Mouse (Mus musculus) hindbrain, embryonic 14.5 days (tissue): ENCODE results near the gene Tnfrsf12a. TPM values are rescaled to one million over a fixed set of nuclear protein-coding genes. Genes with fewer than 3 reads are reported as not detected.
A peak's percentile ranks its signal among the peaks of the same experiment; 100 is the strongest.

Experiments
- ATAC-seq: fragments of 200-750 bp; cut with Nextera tagmentation; 2 replicates; pipeline ENCODE4 v1.8.0; 2017; ENCODE audit warnings: moderate number of reproducible peaks, mild to moderate bottlenecking, moderate TSS enrichment, moderate library complexity; ENCODE audit not compliant: low FRiP score
- DNase-seq: peaks from one replicate; pipeline ENCODE4 v3.0.0-alpha.2; 2015; ENCODE audit warnings: low spot score
- H3K27ac ChIP-seq: fragments of 300-500 bp; sonication (generic); 2 replicates; pipeline ENCODE4 v1.5.1; 2014; ENCODE audit warnings: mild to moderate bottlenecking, moderate library complexity
- H3K27me3 ChIP-seq: fragments of 300-500 bp; sonication (generic); 2 replicates; pipeline ENCODE4 v1.6.1; 2014; ENCODE audit warnings: mild to moderate bottlenecking, low read length, mixed read lengths; ENCODE audit not compliant: control insufficient read depth, insufficient read depth
- H3K36me3 ChIP-seq: fragments of 300-500 bp; sonication (generic); replicated peaks from 2 replicates; pipeline ENCODE4 v1.6.1; 2014; ENCODE audit not compliant: control insufficient read depth, insufficient read depth
- H3K4me1 ChIP-seq: fragments of 300-500 bp; sonication (generic); replicated peaks from 2 replicates; pipeline ENCODE4 v1.6.1; 2014; ENCODE audit warnings: antibody characterized with exemption, low read length, mixed read lengths; ENCODE audit not compliant: control insufficient read depth, insufficient read depth
- H3K4me2 ChIP-seq: fragments of 300-500 bp; sonication (generic); replicated peaks from 2 replicates; pipeline ENCODE4 v1.6.1; 2014; ENCODE audit warnings: mild to moderate bottlenecking, moderate library complexity
- H3K4me3 ChIP-seq: fragments of 300-500 bp; sonication (generic); replicated peaks from 2 replicates; pipeline ENCODE4 v1.5.1; 2014; ENCODE audit warnings: mild to moderate bottlenecking, low read length
- H3K9ac ChIP-seq: fragments of 300-500 bp; sonication (generic); 2 replicates; pipeline ENCODE4 v1.6.1; 2014
- H3K9me3 ChIP-seq: fragments of 300-500 bp; sonication (generic); 2 replicates; pipeline ENCODE4 v1.6.1; 2016; ENCODE audit warnings: low read length; ENCODE audit not compliant: control insufficient read depth
- whole genome bisulfite sequencing: fragments of 180-500 bp; shearing (Covaris S2); extraction: QIAGEN DNeasy Blood & Tissue Kit; methylation state at CpG from one replicate; pipeline ENCODE4 v1.1.7; 2014; 5-methylcytosine and 5-hydroxymethylcytosine counted together
- polyA plus RNA-seq: library from polyadenylated mRNA; unstranded; fragments of >200 nt; fragmentation: Nextera tagmentation; extraction: Ambion mirVana; gene quantifications from 2 replicates; pipeline ENCODE4 v1.2.1, GENCODE M21; 2014

Gene Tnfrsf12a
- polyA plus RNA-seq, 1 experiment from 2014 or later = 3.1 TPM

- Histone ChIP-seq H3K4me2 (peak overlapping the region; percentile 77), H3K27ac (peak overlapping the region; percentile 88; the same call in 1 of the 2 replicates), H3K4me1 (peaks cover 26% of the 10 kb centered on the region), H3K9me3 (no peaks in the 10 kb centered on the region), H3K36me3 (peaks cover 6% of the 10 kb centered on the region), H3K4me3 (peak overlapping the region; percentile 58), H3K9ac (peak overlapping the region; percentile 83), H3K27me3 (peaks cover 45% of the 10 kb centered on the region)
- DNase-seq (no peak), ATAC-seq (peak; percentile 0; the same call in 1 of the 2 replicates)
- 48% methylated on average over 9 of the region's 9 CpGs for WGBS
These were observed 2.9 kb downstream of the Tnfrsf12a start for GRCm38 (mm10) chr17:23674271-23674952.

- WGBS = under 1% methylated on average over 45 of the region's 45 CpGs
- peak; percentile 94 for ATAC-seq
These were observed 3.7 kb downstream of the Tnfrsf12a start, which contains the start of the genes Hcfc1r1 and Thoc6 for GRCm38 (mm10) chr17:23673424-23674073. Gene Hcfc1r1 (plus strand): TSS chr17:23673596. Gene Thoc6 (minus strand): TSS chr17:23673882.

GRCm38 (mm10) chr17:23672761-23673160 is 4.5 kb downstream of the Tnfrsf12a start:
- Histone ChIP-seq H3K4me3 (peak overlapping the region; percentile 58), H3K36me3 (peaks cover 19% of the 10 kb centered on the region), H3K4me1 (peaks cover 26% of the 10 kb centered on the region), H3K9me3 (no peaks in the 10 kb centered on the region), H3K9ac (no peak overlapping the region), H3K27ac (no peak overlapping the region), H3K27me3 (peaks cover 28% of the 10 kb centered on the region), H3K4me2 (peak overlapping the region; percentile 77)
- ATAC-seq (no peak), DNase-seq (no peak)
- WGBS = 82% methylated on average over 3 of the region's 3 CpGs

More at GRCm38 (mm10) chr17:23673424-23674073, 3.7 kb downstream of the Tnfrsf12a start, which contains the start of the genes Hcfc1r1 and Thoc6:
- peak within 1 kb of the TSS; percentile 83 for H3K9ac ChIP-seq
- no peaks in the 10 kb centered on the region for H3K9me3 ChIP-seq
- peak within 1 kb of the TSS; percentile 58 for H3K4me3 ChIP-seq
- peaks cover 15% of the 10 kb centered on the region for H3K36me3 ChIP-seq
- peaks cover 26% of the 10 kb centered on the region for H3K4me1 ChIP-seq
- H3K4me2 ChIP-seq = peak within 1 kb of the TSS; percentile 77
- peaks cover 36% of the 10 kb centered on the region for H3K27me3 ChIP-seq
- H3K27ac ChIP-seq = peak within 1 kb of the TSS; percentile 88
- DNase-seq = peak; percentile 92

GRCm38 (mm10) chr17:23671519-23671918 is 5.7 kb downstream of the Tnfrsf12a start:
- no peaks in the 10 kb centered on the region for H3K9me3 ChIP-seq
- ATAC-seq = no peak

GRCm38 (mm10) chr17:23670516-23671074 is 6.7 kb downstream of the Tnfrsf12a start:
- H3K4me2 ChIP-seq = no peak overlapping the region
- H3K4me1 ChIP-seq = peaks cover 16% of the 10 kb centered on the region
- WGBS = 96% methylated on average over 6 of the region's 7 CpGs
- DNase-seq = no peak
- ATAC-seq = no peak
- H3K9me3 ChIP-seq = no peaks in the 10 kb centered on the region
- H3K27ac ChIP-seq = no peak overlapping the region
- H3K36me3 ChIP-seq = peaks cover 28% of the 10 kb centered on the region
- H3K27me3 ChIP-seq = peaks cover 11% of the 10 kb centered on the region
- no peak overlapping the region for H3K4me3 ChIP-seq
- no peak overlapping the region for H3K9ac ChIP-seq

More at GRCm38 (mm10) chr17:23671519-23671918, 5.7 kb downstream of the Tnfrsf12a start:
- H3K36me3 ChIP-seq = peaks cover 27% of the 10 kb centered on the region
- H3K27ac ChIP-seq = no peak overlapping the region
- H3K4me1 ChIP-seq = peaks cover 22% of the 10 kb centered on the region
- no peak overlapping the region for H3K9ac ChIP-seq
- H3K4me3 ChIP-seq = no peak overlapping the region
- H3K4me2 ChIP-seq = no peak overlapping the region
- peaks cover 20% of the 10 kb centered on the region for H3K27me3 ChIP-seq
- no peak for DNase-seq
- 97% methylated on average over 3 of the region's 3 CpGs for WGBS

GRCm38 (mm10) chr17:23665511-23665910 is 11.8 kb downstream of the Tnfrsf12a start:
- ATAC-seq = 0 out of 2 replicates have a peak, but pooled peaks have one; percentile 25

GRCm38 (mm10) chr17:23664556-23665021 is 12.7 kb downstream of the Tnfrsf12a start:
- peak; percentile 75 for DNase-seq
- Histone ChIP-seq H3K4me3 (no peak overlapping the region), H3K4me1 (0 out of 2 replicates have a peak, but pooled peaks cover 3% of the 10 kb centered on the region), H3K27ac (no peak overlapping the region), H3K27me3 (peaks cover 31% of the 10 kb centered on the region), H3K36me3 (peaks cover 23% of the 10 kb centered on the region), H3K4me2 (no peak overlapping the region), H3K9me3 (no peaks in the 10 kb centered on the region), H3K9ac (no peak overlapping the region)
- WGBS = 17% methylated on average over 5 of the region's 5 CpGs
- ATAC-seq = no peak

More at GRCm38 (mm10) chr17:23665511-23665910, 11.8 kb downstream of the Tnfrsf12a start:
- Histone ChIP-seq H3K9ac (no peak overlapping the region), H3K27ac (no peak overlapping the region), H3K4me3 (no peak overlapping the region), H3K27me3 (peaks cover 21% of the 10 kb centered on the region), H3K4me2 (no peak overlapping the region), H3K4me1 (0 out of 2 replicates have a peak, but pooled peaks cover 1% of the 10 kb centered on the region), H3K36me3 (peaks cover 28% of the 10 kb centered on the region), H3K9me3 (no peaks in the 10 kb centered on the region)
- WGBS = 76% methylated on average over 14 of the region's 14 CpGs
- no peak for DNase-seq

- DNase-seq = no peak
- 2% methylated on average over 9 of the region's 9 CpGs for WGBS
- peaks cover 34% of the 10 kb centered on the region for H3K27me3 ChIP-seq
These were observed 15.7 kb downstream of the Tnfrsf12a start for GRCm38 (mm10) chr17:23661526-23661925.

GRCm38 (mm10) chr17:23660876-23661200 is 16.4 kb downstream of the Tnfrsf12a start:
- WGBS = 6% methylated on average over 14 of the region's 14 CpGs
- ATAC-seq = no peak
- peaks cover 34% of the 10 kb centered on the region for H3K27me3 ChIP-seq

More at GRCm38 (mm10) chr17:23661526-23661925, 15.7 kb downstream of the Tnfrsf12a start:
- 0 out of 2 replicates have a peak, but pooled peaks cover 3% of the 10 kb centered on the region for H3K4me1 ChIP-seq
- H3K4me2 ChIP-seq = no peak overlapping the region
- H3K4me3 ChIP-seq = no peak overlapping the region
- no peak overlapping the region for H3K9ac ChIP-seq
- peaks cover 1% of the 10 kb centered on the region; the same call in 1 of the 2 replicates for H3K36me3 ChIP-seq
- H3K9me3 ChIP-seq = no peaks in the 10 kb centered on the region
- no peak overlapping the region for H3K27ac ChIP-seq
- ATAC-seq = no peak

More at GRCm38 (mm10) chr17:23660876-23661200, 16.4 kb downstream of the Tnfrsf12a start:
- Histone ChIP-seq H3K4me2 (no peak overlapping the region), H3K9ac (no peak overlapping the region), H3K4me3 (no peak overlapping the region), H3K4me1 (0 out of 2 replicates have a peak, but pooled peaks cover 3% of the 10 kb centered on the region), H3K27ac (no peak overlapping the region), H3K36me3 (no peaks in the 10 kb centered on the region), H3K9me3 (no peaks in the 10 kb centered on the region)
- DNase-seq = no peak
